Mouse (Mus musculus): ENCODE results near the gene Cdhr2. TPM values are rescaled to one million over a fixed set of nuclear protein-coding genes. Genes with fewer than 3 reads are reported as not detected.
A peak's percentile ranks its signal among the peaks of the same experiment; 100 is the strongest.

The Cdhr2 gene
- total RNA-seq, 2 experiments from 2014 or later = not detected

GRCm38 (mm10) chr13:54766192-54766768 lies 65.0 kb downstream of the Cdhr2 start, which contains the start of gene Sncb:
Sncb (minus strand) TSS chr13:54766595.
- ATAC-seq (replicated peaks; ENCODE audit: low FRiP score, low TSS enrichment, poor library complexity, severe bottlenecking) = peak; percentile 84

GRCm38 (mm10) chr13:54767012-54767411 lies 65.8 kb downstream of the Cdhr2 start:
- no peak for ATAC-seq (replicated peaks; ENCODE audit: low FRiP score, low TSS enrichment, poor library complexity, severe bottlenecking)

GRCm38 (mm10) chr13:54780592-54780991 lies 79.3 kb downstream of the Cdhr2 start:
- no peak for ATAC-seq (replicated peaks; ENCODE audit: low FRiP score, low TSS enrichment, poor library complexity, severe bottlenecking)

DNA sequence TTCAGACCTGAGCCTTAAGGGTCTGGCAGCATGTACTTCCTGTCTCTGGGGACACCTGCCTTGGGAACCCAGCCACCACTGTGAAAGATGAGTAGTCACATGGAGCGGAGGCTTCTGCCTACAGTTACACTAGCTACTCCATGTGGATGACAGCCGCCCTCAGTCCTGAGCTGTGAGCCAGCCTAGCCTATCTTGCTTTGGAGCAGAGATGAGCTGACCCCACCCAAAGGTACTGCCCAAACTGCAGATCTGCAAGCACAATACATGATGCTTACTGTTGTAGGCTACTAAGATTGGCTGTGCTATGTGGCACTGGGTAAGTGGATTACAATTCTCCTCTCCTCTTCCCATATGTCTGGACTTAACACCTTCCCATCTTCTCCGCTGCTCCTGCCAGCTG lies 79.8 kb downstream of the Cdhr2 start:
- ATAC-seq (replicated peaks; ENCODE audit: low FRiP score, low TSS enrichment, poor library complexity, severe bottlenecking) = no peak

DNA sequence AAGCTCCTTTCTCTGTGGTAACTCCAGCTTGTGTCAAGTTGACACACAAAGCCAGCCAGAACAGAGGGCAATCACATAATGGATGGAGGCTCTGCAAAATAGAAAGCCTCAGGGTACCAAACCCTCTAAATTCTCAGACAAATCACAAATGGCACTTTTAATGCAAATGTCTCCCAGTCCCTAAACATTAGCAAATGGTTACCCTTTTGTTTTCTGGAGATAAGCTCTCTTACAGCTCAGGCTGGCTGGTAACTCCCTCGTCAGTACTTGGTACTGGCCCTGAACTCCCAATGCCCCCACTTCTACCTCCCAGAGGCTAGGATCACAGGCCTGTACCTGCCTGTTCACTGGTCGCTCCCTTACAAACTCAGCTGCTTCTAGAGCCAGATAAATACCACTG lies 82.0 kb downstream of the Cdhr2 start:
- no peak for ATAC-seq (replicated peaks; ENCODE audit: low FRiP score, low TSS enrichment, poor library complexity, severe bottlenecking)

- ATAC-seq (replicated peaks; ENCODE audit: low FRiP score, low TSS enrichment, poor library complexity, severe bottlenecking) = no peak
Measured at GRCm38 (mm10) chr13:54783698-54784097, 82.4 kb downstream of the Cdhr2 start, which contains the start of gene Eif4e1b. Eif4e1b (plus strand) TSS chr13:54783998.

Other genes starting within 250 kb of the Cdhr2 start
- 30.0 and 40.1 TPM in 2 replicates for gene Thoc3, start 232.6 kb upstream of the Cdhr2 start, total RNA-seq (2014; fragmentation: Nextera tagmentation)
- 37.3 and 62.5 TPM in 2 replicates for gene Thoc3, start 232.6 kb upstream of the Cdhr2 start, total RNA-seq (2017)
- 9.3 and 21.1 TPM in 2 replicates for gene Simc1, start 197.7 kb upstream of the Cdhr2 start, total RNA-seq (2014; fragmentation: Nextera tagmentation)
- gene Simc1, start 197.7 kb upstream of the Cdhr2 start, total RNA-seq (2017) = 7.2 and 9.3 TPM in 2 replicates
- gene 4833439L19Rik, start 136.0 kb upstream of the Cdhr2 start, total RNA-seq (2014; fragmentation: Nextera tagmentation) = 46.8 and 49.8 TPM in 2 replicates
- 17.8 and 35.2 TPM in 2 replicates for gene 4833439L19Rik, start 136.0 kb upstream of the Cdhr2 start, total RNA-seq (2017)
- 9.0 and 16.5 TPM in 2 replicates for gene Arl10, start 126.4 kb upstream of the Cdhr2 start, total RNA-seq (2014; fragmentation: Nextera tagmentation)
- not detected in 2 replicates for gene Arl10, start 126.4 kb upstream of the Cdhr2 start, total RNA-seq (2017)
- gene Nop16, start 111.4 kb upstream of the Cdhr2 start, total RNA-seq (2014; fragmentation: Nextera tagmentation) = 57.6 and 76.1 TPM in 2 replicates
- gene Nop16, start 111.4 kb upstream of the Cdhr2 start, total RNA-seq (2017) = 66.3 and 124 TPM in 2 replicates
- 101 and 117 TPM in 2 replicates for gene Higd2a, start 111.3 kb upstream of the Cdhr2 start, total RNA-seq (2014; fragmentation: Nextera tagmentation)
- 24.4 and 40.6 TPM in 2 replicates for gene Higd2a, start 111.3 kb upstream of the Cdhr2 start, total RNA-seq (2017)
- 12.1 and 15.2 TPM in 2 replicates for gene Cltb, start 90.1 kb upstream of the Cdhr2 start, total RNA-seq (2014; fragmentation: Nextera tagmentation)
- gene Cltb, start 90.1 kb upstream of the Cdhr2 start, total RNA-seq (2017) = 20.0 and 26.3 TPM in 2 replicates
- gene Faf2, start 79.7 kb upstream of the Cdhr2 start, total RNA-seq (2014; fragmentation: Nextera tagmentation) = 42.6 and 46.2 TPM in 2 replicates
- 43.6 and 44.7 TPM in 2 replicates for gene Faf2, start 79.7 kb upstream of the Cdhr2 start, total RNA-seq (2017)
- gene Rnf44, start 7.6 kb upstream of the Cdhr2 start, total RNA-seq (2014; fragmentation: Nextera tagmentation) = 92.1 and 118 TPM in 2 replicates
- 12.7 and 17.9 TPM in 2 replicates for gene Rnf44, start 7.6 kb upstream of the Cdhr2 start, total RNA-seq (2017)
- gene Gprin1, start 48.4 kb downstream of the Cdhr2 start, total RNA-seq (2014; fragmentation: Nextera tagmentation) = not detected in 2 replicates
- not detected in 2 replicates for gene Gprin1, start 48.4 kb downstream of the Cdhr2 start, total RNA-seq (2017)
- gene Sncb, start 65.1 kb downstream of the Cdhr2 start, total RNA-seq (2014; fragmentation: Nextera tagmentation) = not detected in 2 replicates
- not detected in 2 replicates for gene Sncb, start 65.1 kb downstream of the Cdhr2 start, total RNA-seq (2017)
- not detected in 2 replicates for gene Eif4e1b, start 82.5 kb downstream of the Cdhr2 start, total RNA-seq (2014; fragmentation: Nextera tagmentation)
- not detected in 2 replicates for gene Eif4e1b, start 82.5 kb downstream of the Cdhr2 start, total RNA-seq (2017)
- gene Tspan17, start 87.9 kb downstream of the Cdhr2 start, total RNA-seq (2014; fragmentation: Nextera tagmentation) = 1.3 TPM in 1 of 2 replicates, not detected in the other
- gene Tspan17, start 87.9 kb downstream of the Cdhr2 start, total RNA-seq (2017) = 4.1 TPM in 1 of 2 replicates, not detected in the other
- gene Unc5a, start 247.9 kb downstream of the Cdhr2 start, total RNA-seq (2014; fragmentation: Nextera tagmentation) = 0.04 TPM in 1 of 2 replicates, not detected in the other
- 0.27 TPM in 1 of 2 replicates, not detected in the other for gene Unc5a, start 247.9 kb downstream of the Cdhr2 start, total RNA-seq (2017)

All from megakaryocyte-erythroid progenitor cell, adult 5-6 weeks (primary cell).